Mouse (Mus musculus) limb, embryonic 15.5 days (tissue): Measurements from ENCODE around the gene Cisd2. TPM values are rescaled to one million over a fixed set of nuclear protein-coding genes. Genes with fewer than 3 reads are reported as not detected.

Experiments used
- ATAC-seq: fragments of 200-750 bp; cut with Nextera tagmentation; 2 replicates; pipeline ENCODE4 v1.8.0; 2017; ENCODE audit warnings: low read depth, moderate TSS enrichment; ENCODE audit not compliant: insufficient number of reproducible peaks, low FRiP score, low TSS enrichment
- H3K27ac ChIP-seq: fragments of 300-500 bp; sonication (generic); 2 replicates; pipeline ENCODE4 v1.5.1; 2015; ENCODE audit warnings: moderate library complexity, mild to moderate bottlenecking, inconsistent platforms
- H3K27me3 ChIP-seq: fragments of 300-500 bp; sonication (generic); 2 replicates; pipeline ENCODE4 v1.6.1; 2015; ENCODE audit warnings: inconsistent platforms
- H3K36me3 ChIP-seq: fragments of 300-500 bp; sonication (generic); 2 replicates; pipeline ENCODE4 v1.6.1; 2015; ENCODE audit warnings: inconsistent platforms
- H3K4me1 ChIP-seq: fragments of 300-500 bp; sonication (generic); 2 replicates; pipeline ENCODE4 v1.6.1; 2015; ENCODE audit warnings: inconsistent platforms
- H3K4me2 ChIP-seq: fragments of 300-500 bp; sonication (generic); 2 replicates; pipeline ENCODE4 v1.6.1; 2015; ENCODE audit warnings: mild to moderate bottlenecking, inconsistent platforms
- H3K4me3 ChIP-seq: fragments of 300-500 bp; sonication (generic); 2 replicates; pipeline ENCODE4 v1.5.1; 2015; ENCODE audit warnings: mild to moderate bottlenecking, inconsistent platforms
- H3K9ac ChIP-seq: fragments of 300-500 bp; sonication (generic); 2 replicates; pipeline ENCODE4 v1.6.1; 2015; ENCODE audit warnings: inconsistent platforms
- H3K9me3 ChIP-seq: fragments of 300-500 bp; sonication (generic); 2 replicates; pipeline ENCODE4 v1.6.1; 2016; ENCODE audit warnings: inconsistent platforms
- WGBS: fragments of 180-500 bp; shearing (Covaris S2); methylation state at CpG from one replicate; pipeline ENCODE4 v1.1.7; 2015; 5-methylcytosine and 5-hydroxymethylcytosine counted together
- polyA plus RNA-seq: library from polyadenylated mRNA; unstranded; fragments of >200 nt; fragmentation: Nextera tagmentation; extraction: Ambion mirVana; gene quantifications from 2 replicates; pipeline ENCODE4 v1.2.1, GENCODE M21; 2015

The Cisd2 gene
- polyA plus RNA-seq: 49.4 and 51.0 TPM in 2 replicates

DNA sequence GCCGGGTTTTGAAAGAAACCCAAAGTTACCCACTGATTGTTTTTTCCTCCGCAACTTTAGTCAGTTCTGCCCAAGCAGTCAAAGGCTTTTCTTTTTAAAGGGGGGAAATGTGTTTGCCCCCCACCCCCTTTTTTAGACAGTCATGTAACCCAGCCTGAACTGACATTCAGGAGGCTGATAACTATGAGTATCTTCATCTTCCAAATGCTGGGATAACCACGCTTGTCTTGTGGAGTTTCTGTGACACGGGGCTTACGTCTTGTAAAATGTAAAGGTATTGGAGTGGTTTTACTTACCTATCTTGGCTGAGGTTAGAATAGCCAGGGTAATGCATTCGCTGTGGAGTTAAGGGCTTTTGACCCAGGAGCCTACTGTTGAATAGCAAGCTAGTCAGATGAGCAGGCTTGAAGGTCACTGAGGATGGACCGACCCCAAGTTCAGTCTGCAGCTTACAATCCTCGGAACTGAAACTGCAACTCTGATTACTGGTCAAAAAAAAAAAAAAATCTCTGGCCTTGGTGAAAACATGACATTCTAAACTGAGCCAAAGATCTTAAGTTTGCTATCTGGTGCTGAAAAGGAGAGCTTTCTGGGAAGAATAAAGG, at the start of gene Cisd2:
TSS of gene Cisd2 (minus strand) at position 318 of the 605 bp plus-strand sequence.
- Histone ChIP-seq H3K4me3 (peak within 1 kb of the TSS; percentile 79), H3K9me3 (no peaks in the 10 kb centered on the region), H3K4me2 (peak within 1 kb of the TSS; percentile 67), H3K4me1 (peaks cover 12% of the 10 kb centered on the region; the same call in 1 of the 2 replicates), H3K9ac (peak within 1 kb of the TSS; percentile 76), H3K27me3 (no peaks in the 10 kb centered on the region), H3K36me3 (peaks cover 9% of the 10 kb centered on the region; the same call in 1 of the 2 replicates), H3K27ac (peak within 1 kb of the TSS; percentile 96)
- ATAC-seq: no peak
- WGBS: 3% methylated on average over 8 of the region's 8 CpGs

DNA sequence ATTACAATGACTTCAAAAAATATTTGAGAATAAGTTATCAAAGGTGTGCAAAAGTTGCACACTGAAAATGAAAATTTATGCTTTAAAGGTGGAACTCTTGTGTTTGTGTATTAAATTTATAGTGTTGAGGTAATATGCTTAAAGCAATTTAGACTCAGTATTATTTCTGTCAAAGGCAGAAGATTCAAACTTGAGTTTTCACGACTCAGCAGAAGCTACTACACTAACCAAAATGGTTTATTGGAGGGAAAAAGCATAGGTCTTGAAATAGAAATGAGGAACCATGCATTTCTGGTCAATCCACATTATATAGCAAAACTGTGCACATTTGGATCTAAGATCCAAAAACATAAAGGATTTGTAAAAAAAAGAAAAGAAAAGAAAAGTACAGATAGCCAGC, 47.1 kb upstream of the Cisd2 start:
- 0 out of 2 replicates have a peak, but pooled peaks cover 6% of the 10 kb centered on the region for H3K36me3 ChIP-seq
- peaks cover 10% of the 10 kb centered on the region for H3K4me1 ChIP-seq
- 72% methylated on average over 1 of the region's 1 CpGs for WGBS
- H3K4me3 ChIP-seq: no peak overlapping the region
- no peak for ATAC-seq
- no peak overlapping the region for H3K9ac ChIP-seq
- H3K27me3 ChIP-seq: no peaks in the 10 kb centered on the region
- no peak overlapping the region for H3K27ac ChIP-seq
- H3K9me3 ChIP-seq: no peaks in the 10 kb centered on the region
- no peak overlapping the region for H3K4me2 ChIP-seq

DNA sequence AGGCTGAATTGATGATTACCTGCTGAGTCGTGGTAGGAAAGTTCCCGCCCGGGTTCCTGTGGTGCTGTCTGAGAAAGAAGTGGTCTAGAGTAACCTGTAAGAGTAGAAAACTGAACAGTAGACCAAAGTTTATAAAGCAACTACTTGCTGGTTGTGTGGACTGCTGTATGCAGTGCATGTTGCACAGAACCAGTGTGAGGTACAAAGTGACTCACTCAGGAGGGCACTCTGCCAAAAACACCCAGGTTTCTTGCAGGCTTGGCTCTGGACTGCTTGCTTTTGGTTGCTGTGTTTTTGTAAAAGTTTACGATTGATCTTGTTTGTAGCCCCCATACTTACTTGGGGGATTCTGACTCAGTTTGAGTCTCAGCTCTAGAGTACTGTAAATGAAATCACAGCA, 46.2 kb upstream of the Cisd2 start:
- peak; percentile 67 for ATAC-seq
- WGBS: 23% methylated on average over 4 of the region's 4 CpGs

DNA sequence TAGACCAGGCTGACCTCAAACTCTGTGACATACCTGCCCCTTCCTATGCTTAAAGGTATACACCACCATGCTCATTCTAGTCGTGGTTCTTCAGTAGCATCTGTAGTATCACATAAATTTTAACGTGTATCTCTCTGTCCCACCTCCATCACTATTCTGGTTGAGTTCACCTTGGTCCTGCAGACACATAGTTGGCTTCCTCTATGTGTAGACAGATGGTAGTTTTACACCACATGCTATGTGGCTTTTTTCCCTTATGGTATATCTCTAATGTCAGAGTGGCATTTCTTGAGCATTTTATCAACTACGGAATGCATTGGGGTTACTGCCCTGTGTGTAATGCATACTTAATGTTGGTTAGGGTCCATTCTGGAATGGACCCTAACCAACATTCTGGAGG, 45.4 kb upstream of the Cisd2 start:
- no peaks in the 10 kb centered on the region for H3K9me3 ChIP-seq
- no peak overlapping the region for H3K27ac ChIP-seq
- H3K27me3 ChIP-seq: no peaks in the 10 kb centered on the region
- H3K4me2 ChIP-seq: no peak overlapping the region
- no peak overlapping the region for H3K9ac ChIP-seq
- H3K4me1 ChIP-seq: peaks cover 10% of the 10 kb centered on the region
- no peak for ATAC-seq
- no peak overlapping the region for H3K4me3 ChIP-seq
- 0 out of 2 replicates have a peak, but pooled peaks cover 6% of the 10 kb centered on the region for H3K36me3 ChIP-seq
- WGBS: 53% methylated on average over 3 of the region's 3 CpGs

More for the DNA sequence above, 46.2 kb upstream of the Cisd2 start:
- H3K27me3 ChIP-seq: no peaks in the 10 kb centered on the region
- H3K4me3 ChIP-seq: no peak overlapping the region
- H3K27ac ChIP-seq: peak overlapping the region; percentile 54
- no peaks in the 10 kb centered on the region for H3K9me3 ChIP-seq
- no peak overlapping the region for H3K4me2 ChIP-seq
- H3K9ac ChIP-seq: no peak overlapping the region
- peaks cover 10% of the 10 kb centered on the region for H3K4me1 ChIP-seq
- H3K36me3 ChIP-seq: 0 out of 2 replicates have a peak, but pooled peaks cover 6% of the 10 kb centered on the region

DNA sequence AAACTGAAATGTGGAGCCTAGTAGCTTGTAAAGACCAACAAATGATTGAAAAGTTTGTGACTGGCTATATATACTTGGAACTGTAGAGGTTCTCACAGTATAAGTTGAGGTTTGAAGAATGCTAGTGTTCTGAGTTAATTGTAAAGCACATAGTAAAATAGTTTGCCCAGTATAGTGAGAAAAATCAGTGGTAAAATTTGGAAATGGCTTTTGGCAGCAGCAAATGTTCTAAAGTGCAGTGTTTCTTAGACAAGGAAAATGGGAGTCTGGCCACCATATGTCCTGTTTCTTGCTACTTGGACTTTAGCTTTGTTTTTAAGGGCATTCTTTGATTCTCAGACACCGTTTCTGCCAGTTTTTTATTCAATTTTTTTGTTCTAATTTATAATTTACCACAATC, 44.7 kb upstream of the Cisd2 start:
- Histone ChIP-seq H3K4me2 (no peak overlapping the region), H3K4me3 (no peak overlapping the region), H3K4me1 (peaks cover 10% of the 10 kb centered on the region), H3K36me3 (0 out of 2 replicates have a peak, but pooled peaks cover 6% of the 10 kb centered on the region), H3K27ac (no peak overlapping the region; the same call in 1 of the 2 replicates), H3K9me3 (no peaks in the 10 kb centered on the region), H3K27me3 (no peaks in the 10 kb centered on the region), H3K9ac (no peak overlapping the region)
- 59% methylated on average over 1 of the region's 1 CpGs for WGBS
- ATAC-seq: no peak

DNA sequence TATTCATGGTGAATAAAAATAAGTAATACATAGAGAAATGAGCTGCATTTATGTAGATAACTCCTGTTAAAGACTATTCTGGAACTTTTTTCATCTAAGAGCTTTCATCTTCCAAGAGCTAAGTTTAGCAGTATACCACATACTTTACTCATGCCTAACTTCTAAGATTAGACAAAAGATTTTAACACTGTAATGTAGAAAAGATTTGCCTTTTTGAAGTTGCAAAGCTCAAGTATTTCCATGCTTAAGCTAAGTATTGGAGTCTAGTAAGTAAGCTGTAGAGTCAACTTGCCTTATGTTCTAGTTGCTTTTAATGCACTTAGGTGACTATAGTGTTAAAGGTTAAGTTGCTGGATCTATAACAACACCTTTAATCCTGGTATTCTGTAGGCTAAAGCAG, 35.3 kb upstream of the Cisd2 start:
- no peak for ATAC-seq
- Histone ChIP-seq H3K4me3 (no peak overlapping the region), H3K4me1 (no peaks in the 10 kb centered on the region), H3K4me2 (no peak overlapping the region), H3K9me3 (no peaks in the 10 kb centered on the region), H3K9ac (no peak overlapping the region), H3K36me3 (peaks cover 23% of the 10 kb centered on the region), H3K27ac (no peak overlapping the region), H3K27me3 (no peaks in the 10 kb centered on the region)

DNA sequence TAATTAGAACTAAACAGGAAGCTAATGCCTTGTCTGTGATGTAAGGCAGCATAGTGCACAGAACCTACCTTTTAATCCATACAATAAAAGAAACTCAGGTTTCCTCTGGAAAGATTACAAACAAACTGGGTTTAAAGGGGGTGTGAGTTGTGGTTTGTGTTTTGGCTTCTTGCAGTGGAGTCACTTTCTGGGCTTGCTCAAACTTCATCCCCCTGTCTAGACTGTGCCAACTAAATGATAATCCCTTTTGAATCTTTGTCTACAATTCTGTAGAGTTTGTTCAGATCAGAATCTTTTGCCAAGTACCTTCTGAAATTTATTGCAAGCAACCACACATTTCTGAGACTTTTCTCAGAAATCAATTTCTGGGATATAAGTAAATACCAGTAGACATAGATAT, 21.2 kb upstream of the Cisd2 start:
- no peak overlapping the region for H3K27ac ChIP-seq
- H3K9ac ChIP-seq: no peak overlapping the region
- H3K4me2 ChIP-seq: no peak overlapping the region
- no peaks in the 10 kb centered on the region for H3K27me3 ChIP-seq
- peaks cover 9% of the 10 kb centered on the region; the same call in 1 of the 2 replicates for H3K4me1 ChIP-seq
- H3K9me3 ChIP-seq: no peaks in the 10 kb centered on the region
- H3K36me3 ChIP-seq: 0 out of 2 replicates have a peak, but pooled peaks cover 2% of the 10 kb centered on the region
- H3K4me3 ChIP-seq: no peak overlapping the region
- ATAC-seq: no peak

DNA sequence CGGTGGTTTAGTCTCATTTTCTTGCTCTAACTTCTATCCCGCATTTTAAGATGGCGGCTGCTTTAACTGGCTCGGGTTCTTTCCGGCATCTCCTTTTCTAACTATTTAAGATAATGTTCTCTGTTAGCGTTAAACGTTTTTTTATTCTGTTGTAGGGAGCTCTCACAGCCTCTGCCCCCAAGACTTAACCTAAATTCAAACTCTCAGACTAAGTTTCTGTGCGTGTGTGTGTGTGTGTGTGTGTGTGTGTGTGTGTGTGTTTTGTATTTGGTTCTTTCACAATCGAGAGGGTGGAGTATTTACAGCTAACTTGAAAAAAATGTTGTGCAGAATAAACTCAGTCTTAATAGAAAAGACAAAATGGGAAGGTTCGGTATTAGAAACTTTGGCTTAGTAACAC, 16.9 kb upstream of the Cisd2 start:
- no peak for ATAC-seq
- H3K9ac ChIP-seq: peak overlapping the region; percentile 95; the same call in 1 of the 2 replicates
- H3K36me3 ChIP-seq: 0 out of 2 replicates have a peak, but pooled peaks cover 2% of the 10 kb centered on the region
- H3K4me3 ChIP-seq: peak overlapping the region; percentile 81
- H3K4me2 ChIP-seq: peak overlapping the region; percentile 60
- H3K27ac ChIP-seq: peak overlapping the region; percentile 100; the same call in 1 of the 2 replicates
- peaks cover 12% of the 10 kb centered on the region for H3K4me1 ChIP-seq
- no peaks in the 10 kb centered on the region for H3K9me3 ChIP-seq
- no peaks in the 10 kb centered on the region for H3K27me3 ChIP-seq
- WGBS: 23% methylated on average over 10 of the region's 10 CpGs

DNA sequence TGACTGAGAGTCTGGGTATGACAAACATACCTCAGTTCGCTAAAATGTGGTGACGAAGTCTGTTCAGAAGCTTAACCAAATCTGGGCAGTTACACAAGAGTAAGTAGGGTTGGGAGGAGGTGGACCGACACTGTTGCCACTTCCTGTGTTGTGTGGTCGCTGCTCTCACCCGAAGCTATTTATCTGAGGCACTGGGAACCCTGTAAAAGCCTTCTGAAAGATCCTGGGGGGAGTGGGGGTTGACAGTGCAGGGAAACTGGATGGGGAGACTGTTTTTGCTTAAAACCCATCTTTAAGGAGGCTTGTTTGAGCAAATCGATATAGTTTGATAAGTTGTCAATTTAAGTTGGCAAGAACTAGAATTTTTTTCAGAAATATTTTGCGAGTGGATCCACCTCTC, 16.5 kb upstream of the Cisd2 start:
- H3K9ac ChIP-seq: peak overlapping the region; percentile 95
- H3K4me1 ChIP-seq: peaks cover 12% of the 10 kb centered on the region
- H3K4me3 ChIP-seq: peak overlapping the region; percentile 81
- no peaks in the 10 kb centered on the region for H3K27me3 ChIP-seq
- no peak for ATAC-seq
- no peaks in the 10 kb centered on the region for H3K9me3 ChIP-seq
- H3K27ac ChIP-seq: peak overlapping the region; percentile 100
- H3K4me2 ChIP-seq: peak overlapping the region; percentile 60
- 0 out of 2 replicates have a peak, but pooled peaks cover 2% of the 10 kb centered on the region for H3K36me3 ChIP-seq
- WGBS: 12% methylated on average over 7 of the region's 7 CpGs

DNA sequence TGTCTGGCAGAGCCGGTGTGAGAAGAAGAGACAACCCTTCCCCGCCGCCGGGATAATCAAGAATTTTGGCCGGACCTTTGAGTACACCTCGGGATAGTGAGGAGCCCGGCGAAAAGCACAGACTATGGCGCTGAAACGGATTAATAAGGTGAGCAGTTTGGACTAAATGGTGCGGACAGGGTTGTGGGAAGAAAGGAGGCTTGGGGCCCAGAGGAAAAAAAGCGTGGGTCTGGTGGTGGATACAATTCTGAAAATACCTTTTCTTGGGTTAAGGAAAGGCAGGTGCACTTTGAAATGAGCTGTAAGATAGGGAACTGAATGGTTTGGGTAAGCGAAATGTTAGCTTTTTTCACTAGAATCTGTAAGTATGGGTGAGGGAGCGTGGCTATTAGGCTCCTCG, 15.9 kb upstream of the Cisd2 start:
- H3K9ac ChIP-seq: peak overlapping the region; percentile 95
- 2% methylated on average over 15 of the region's 15 CpGs for WGBS

DNA sequence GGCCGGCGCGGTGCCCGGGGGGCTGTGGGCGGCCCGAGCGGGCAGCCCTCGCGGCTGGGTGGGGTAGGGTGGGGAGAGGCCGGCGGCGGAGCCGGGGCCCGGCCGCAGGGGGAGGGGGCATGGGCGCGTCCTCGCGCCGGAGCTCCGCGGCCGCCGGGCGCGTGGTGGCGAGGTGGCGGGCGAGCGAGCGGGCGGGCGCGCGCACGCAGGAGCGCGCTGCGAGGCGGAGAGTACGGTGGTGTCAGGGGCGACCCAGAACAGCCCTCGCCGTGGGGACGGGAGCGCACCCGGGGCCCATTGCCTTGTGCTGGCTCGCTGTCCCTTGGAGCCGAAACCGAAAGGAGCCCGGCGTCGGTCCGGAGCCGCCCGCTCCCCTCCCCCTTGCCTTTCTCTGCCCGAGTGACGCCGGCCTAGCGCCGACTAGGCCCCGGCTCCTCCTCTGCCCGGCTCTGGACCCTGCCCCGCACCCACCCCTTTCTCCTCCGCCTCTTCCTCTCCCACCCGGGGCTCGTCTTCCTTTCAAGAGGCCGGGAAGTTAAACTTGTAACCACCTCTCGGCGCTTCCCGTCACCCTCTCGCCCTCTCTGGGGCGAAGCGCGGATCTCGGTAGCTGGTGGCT, 15.3 kb upstream of the Cisd2 start:
- H3K36me3 ChIP-seq: 0 out of 2 replicates have a peak, but pooled peaks cover 2% of the 10 kb centered on the region
- peak; percentile 70 for ATAC-seq

More for the DNA sequence above, 15.9 kb upstream of the Cisd2 start:
- H3K4me2 ChIP-seq: peak overlapping the region; percentile 60
- no peaks in the 10 kb centered on the region for H3K9me3 ChIP-seq
- ATAC-seq: no peak
- H3K36me3 ChIP-seq: 0 out of 2 replicates have a peak, but pooled peaks cover 2% of the 10 kb centered on the region
- peaks cover 12% of the 10 kb centered on the region for H3K4me1 ChIP-seq
- H3K27me3 ChIP-seq: no peaks in the 10 kb centered on the region
- peak overlapping the region; percentile 81 for H3K4me3 ChIP-seq
- H3K27ac ChIP-seq: peak overlapping the region; percentile 100

DNA sequence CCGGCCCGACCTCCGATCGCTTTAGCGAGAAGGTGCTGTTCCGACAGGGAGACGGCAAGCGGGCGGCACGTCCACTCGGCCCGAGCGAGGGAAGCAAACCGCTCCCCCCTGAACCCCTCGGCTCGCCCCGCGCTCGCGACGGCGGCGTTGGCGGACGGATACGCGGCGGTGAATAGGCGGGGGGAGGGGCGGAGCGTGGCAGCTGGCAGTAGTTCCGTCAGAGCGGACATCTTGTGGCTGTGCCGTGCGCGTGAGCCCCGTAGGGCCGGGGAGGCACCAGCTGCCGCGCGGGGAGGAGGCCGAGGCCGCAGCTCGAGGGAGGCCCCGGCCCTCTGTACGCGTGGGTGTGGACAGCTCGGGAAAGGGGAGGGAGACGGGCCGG, 14.8 kb upstream of the Cisd2 start:
- H3K9ac ChIP-seq: peak overlapping the region; percentile 95
- peak overlapping the region; percentile 100 for H3K27ac ChIP-seq
- 0% methylated on average over 46 of the region's 50 CpGs for WGBS
- H3K4me3 ChIP-seq: peak overlapping the region; percentile 81
- H3K27me3 ChIP-seq: no peaks in the 10 kb centered on the region
- peaks cover 12% of the 10 kb centered on the region for H3K4me1 ChIP-seq
- no peaks in the 10 kb centered on the region for H3K9me3 ChIP-seq
- ATAC-seq: peak; percentile 77
- H3K4me2 ChIP-seq: 0 out of 2 replicates have a peak overlapping the region, but pooled peaks have one; percentile 10
- H3K36me3 ChIP-seq: no peaks in the 10 kb centered on the region

More for the DNA sequence above, 15.3 kb upstream of the Cisd2 start:
- Histone ChIP-seq H3K4me2 (peak overlapping the region; percentile 60), H3K9ac (peak overlapping the region; percentile 95), H3K27me3 (no peaks in the 10 kb centered on the region), H3K9me3 (no peaks in the 10 kb centered on the region), H3K27ac (peak overlapping the region; percentile 100), H3K4me3 (peak overlapping the region; percentile 81), H3K4me1 (peaks cover 12% of the 10 kb centered on the region)
- WGBS: under 1% methylated on average over 47 of the region's 76 CpGs
